Mouse (Mus musculus): ENCODE data around the gene Pik3cd.
"Not testable (repeated sequence)": the region's sequence is repeated elsewhere in the genome, so short reads cannot be mapped to it uniquely, and the experiment has no call there.

The Pik3cd gene

GRCm38 (mm10) chr4:149650493-149651193 is 51.7 kb downstream of the Pik3cd start:
- peak; percentile 75 for DNase-seq (ENCODE audit: extremely low spot score, low spot score)

GRCm38 (mm10) chr4:149648031-149648805 is 54.2 kb downstream of the Pik3cd start:
- no peak for DNase-seq (ENCODE audit: extremely low spot score, low spot score)

DNA sequence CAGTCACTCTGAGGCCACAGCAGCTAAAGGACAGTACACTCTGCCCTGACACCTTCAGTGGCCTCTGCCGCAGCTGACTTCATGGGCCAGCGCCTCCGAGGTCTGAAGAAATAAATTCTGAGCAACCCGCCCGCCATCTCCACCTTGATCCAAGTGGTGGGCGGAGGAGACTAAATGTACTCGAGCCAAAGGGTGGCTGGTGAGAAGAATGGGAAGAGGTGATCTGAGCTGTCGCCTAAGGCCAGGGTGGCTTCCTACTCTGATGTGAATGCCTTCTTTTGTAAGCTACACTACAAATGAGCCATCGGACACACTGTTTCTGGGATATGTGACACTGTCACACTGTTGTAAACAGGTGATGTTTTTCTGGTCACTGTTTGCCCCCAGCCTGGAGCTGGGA is 56.6 kb downstream of the Pik3cd start:
- DNase-seq (ENCODE audit: extremely low spot score, low spot score), result no peak

GRCm38 (mm10) chr4:149641956-149642355 is 60.4 kb downstream of the Pik3cd start:
- no peak for DNase-seq (ENCODE audit: extremely low spot score, low spot score)

GRCm38 (mm10) chr4:149641400-149641799 is 61.0 kb downstream of the Pik3cd start:
- DNase-seq (ENCODE audit: extremely low spot score, low spot score), result no peak

DNA sequence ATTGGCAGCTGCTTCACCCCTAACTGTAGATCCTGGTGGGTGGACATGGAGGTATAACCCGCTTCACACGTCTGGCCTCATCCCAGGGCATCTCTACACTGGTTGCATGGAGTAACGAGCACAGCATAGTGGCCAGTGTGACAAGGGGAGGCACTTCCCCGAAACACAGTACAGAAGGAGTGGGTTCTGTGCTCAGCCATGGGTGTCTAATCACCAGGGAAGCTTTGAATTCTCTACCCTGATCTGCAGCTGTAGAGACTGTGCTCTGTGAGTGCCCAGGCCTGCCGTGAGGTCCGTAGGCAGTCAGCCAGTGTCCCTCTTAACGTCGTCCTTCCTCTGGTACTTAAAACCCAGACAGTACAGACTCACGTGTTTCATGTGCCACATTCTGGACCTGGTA is 61.5 kb downstream of the Pik3cd start:
- no peak for DNase-seq (ENCODE audit: extremely low spot score, low spot score)

DNA sequence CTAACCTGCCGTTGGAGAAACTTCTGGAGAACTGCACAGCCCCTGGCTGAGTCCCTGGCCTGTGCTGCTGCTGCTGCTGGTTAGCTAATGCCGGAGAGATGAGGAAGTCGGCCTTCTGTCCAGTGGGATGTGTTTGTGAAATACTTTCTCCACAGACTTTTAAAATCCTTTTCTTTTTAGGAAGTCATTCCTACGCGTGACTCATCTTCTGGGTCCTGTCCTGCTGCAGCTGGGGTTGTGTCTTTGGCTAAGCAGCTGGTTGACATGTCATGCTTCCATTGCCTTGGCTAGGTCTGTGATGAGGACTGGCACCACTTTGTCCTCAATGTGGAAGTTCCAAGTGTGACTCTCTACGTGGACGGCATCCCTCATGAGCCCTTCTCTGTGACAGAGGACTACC is 64.4 kb downstream of the Pik3cd start:
- no peak for DNase-seq (ENCODE audit: extremely low spot score, low spot score)

- DNase-seq (ENCODE audit: extremely low spot score, low spot score), result no peak
Observed at GRCm38 (mm10) chr4:149635915-149636415, 66.4 kb downstream of the Pik3cd start.

- DNase-seq (ENCODE audit: extremely low spot score, low spot score), result no peak
Observed at GRCm38 (mm10) chr4:149634966-149635365, 67.4 kb downstream of the Pik3cd start.

DNA sequence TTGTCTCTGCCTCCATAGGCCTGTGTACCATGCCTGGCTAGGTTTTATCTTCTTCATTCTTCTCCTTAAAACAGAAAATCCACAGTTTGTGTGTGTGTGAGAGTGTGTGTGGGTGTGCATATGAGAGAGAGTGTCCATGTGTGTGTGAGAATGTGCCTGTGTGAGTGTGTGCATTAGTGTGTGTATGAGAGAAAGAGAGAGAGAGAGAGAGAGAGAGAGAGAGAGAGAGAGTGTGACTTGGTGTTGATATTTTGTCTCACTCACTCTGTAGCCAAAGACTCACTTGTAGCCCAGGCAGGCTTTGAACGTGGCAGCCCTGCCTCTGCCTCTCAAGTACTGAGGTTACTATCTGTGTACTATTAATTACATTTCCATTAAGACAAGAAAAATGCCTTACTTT is 68.2 kb downstream of the Pik3cd start:
- no peak for DNase-seq (ENCODE audit: extremely low spot score, low spot score)

GRCm38 (mm10) chr4:149632670-149633307 is 69.6 kb downstream of the Pik3cd start:
- no peak for DNase-seq (ENCODE audit: extremely low spot score, low spot score)

DNA sequence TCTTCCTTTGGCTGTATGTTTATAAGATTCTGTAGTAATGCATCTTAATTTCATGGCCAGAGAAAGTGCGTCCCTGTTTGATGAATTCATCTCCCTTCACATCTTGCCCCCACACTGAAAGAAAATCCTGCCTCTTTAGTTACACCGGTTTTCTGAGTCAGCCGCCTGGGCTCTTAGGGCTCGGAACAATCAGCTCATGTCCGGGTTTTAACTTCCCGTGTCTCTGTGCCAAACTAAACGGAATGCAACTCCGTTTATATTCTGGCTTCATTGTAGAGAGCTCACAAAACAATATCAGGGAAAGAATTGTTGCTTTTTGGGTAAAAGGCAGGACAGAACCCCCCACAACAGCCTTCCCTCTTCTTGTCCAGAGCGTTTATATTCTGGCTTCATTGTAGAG is 73.6 kb downstream of the Pik3cd start:
- no peak for DNase-seq (ENCODE audit: extremely low spot score, low spot score)

GRCm38 (mm10) chr4:149628372-149628771 is 74.0 kb downstream of the Pik3cd start:
- no peak for DNase-seq (ENCODE audit: extremely low spot score, low spot score)

- no peak for DNase-seq (ENCODE audit: extremely low spot score, low spot score)
Observed at GRCm38 (mm10) chr4:149626809-149627208, 75.6 kb downstream of the Pik3cd start.

DNA sequence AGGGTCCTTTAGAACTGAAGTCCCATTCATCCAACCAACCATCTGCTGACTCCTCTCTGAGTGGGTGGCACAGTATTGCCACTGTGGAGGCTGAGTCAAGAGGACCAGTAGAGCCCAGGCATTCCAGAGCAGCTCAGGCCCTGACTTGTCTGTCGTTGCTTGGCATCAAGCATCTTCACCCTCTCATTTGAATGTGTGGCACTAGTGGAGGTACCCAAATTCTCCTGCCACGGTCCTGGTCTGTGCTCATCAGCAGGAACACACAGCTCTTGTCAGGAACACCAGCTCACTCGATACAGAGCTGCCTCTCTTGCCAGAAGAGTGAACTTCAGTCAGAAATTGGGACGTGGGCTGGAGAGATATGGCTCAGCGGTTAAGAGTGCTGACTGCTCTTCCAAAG is 78.7 kb downstream of the Pik3cd start:
- no peak for DNase-seq (ENCODE audit: extremely low spot score, low spot score)

- no peak for DNase-seq (ENCODE audit: extremely low spot score, low spot score)
Observed at GRCm38 (mm10) chr4:149621286-149621685, 81.1 kb downstream of the Pik3cd start.

- DNase-seq (ENCODE audit: extremely low spot score, low spot score), result no peak
Observed at GRCm38 (mm10) chr4:149619988-149620387, 82.4 kb downstream of the Pik3cd start.

- DNase-seq (ENCODE audit: extremely low spot score, low spot score), result not testable (repeated sequence)
Observed at GRCm38 (mm10) chr4:149616999-149617398, 85.4 kb downstream of the Pik3cd start.

DNA sequence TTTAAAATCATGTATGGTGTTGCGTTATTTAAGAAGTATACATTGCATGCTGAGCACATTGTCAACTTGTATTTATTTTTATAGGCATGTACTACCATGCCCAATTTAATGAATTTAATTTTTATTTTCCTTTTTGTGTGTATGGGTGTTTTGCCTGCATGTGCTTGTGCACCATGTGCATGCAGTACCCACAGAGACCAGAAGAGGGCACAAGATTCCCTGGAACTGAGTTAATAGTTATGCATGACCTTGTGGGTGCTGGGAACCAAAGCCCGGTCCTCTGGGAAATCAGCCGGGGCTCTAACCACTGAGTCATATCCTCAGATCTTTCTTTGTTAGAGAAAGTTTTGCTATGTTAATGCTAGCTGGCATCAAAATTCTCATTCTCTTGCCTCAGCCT is 87.5 kb downstream of the Pik3cd start:
- no peak for DNase-seq (ENCODE audit: extremely low spot score, low spot score)

DNA sequence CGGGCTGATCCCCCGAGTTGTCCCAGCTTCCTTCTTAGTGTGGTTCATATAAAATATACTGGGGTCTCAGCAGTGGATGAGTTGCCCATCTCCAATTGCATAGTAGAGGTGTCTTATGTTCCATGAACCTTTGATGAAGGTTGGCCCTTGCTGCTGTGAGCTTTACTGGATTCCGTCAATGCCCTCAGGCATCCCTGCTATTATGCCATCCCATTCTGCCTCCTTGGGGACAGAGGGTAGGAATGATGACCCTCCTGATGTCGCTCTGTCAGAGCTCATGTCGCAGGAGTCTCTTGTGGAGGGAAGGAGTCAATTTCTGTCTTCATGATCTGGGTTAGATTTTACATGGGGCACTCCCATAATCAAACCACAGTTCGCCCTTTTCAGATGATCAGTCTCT is 88.9 kb downstream of the Pik3cd start:
- DNase-seq (ENCODE audit: extremely low spot score, low spot score), result not testable (repeated sequence)

DNA sequence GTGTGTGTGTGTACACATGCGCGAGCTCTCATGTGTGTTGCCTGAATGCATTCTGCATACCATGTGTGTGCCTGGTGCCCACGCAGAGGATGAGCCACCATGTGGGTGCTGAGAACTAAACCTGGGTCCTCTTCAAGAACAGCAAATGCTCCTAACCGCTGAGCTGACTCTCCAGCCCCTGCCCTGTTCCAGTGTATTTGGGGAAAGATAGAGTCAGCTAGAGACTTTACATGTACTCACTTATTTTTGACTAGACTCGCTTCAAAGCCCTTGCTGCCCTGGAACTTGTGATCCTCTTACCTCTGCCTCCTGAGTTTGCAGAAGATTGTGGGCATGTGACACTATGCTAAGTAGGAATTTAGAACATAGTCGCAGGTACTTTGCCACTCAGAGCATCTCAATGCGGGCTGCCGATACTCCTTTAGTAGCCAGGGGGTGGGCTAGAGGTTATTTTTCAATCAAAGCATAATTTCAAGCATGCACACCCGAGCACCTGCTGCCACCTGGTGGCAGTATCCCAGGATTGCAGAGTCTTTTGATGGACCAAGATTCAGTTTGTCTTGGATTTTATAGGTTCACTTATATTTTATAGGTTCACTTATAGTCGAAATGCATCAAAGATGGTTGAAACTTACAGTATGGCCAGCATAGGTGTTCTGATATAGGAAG is 90.9 kb downstream of the Pik3cd start:
- DNase-seq (ENCODE audit: extremely low spot score, low spot score), result peak; percentile 63
